Mouse (Mus musculus) kidney, postnatal 25 days (tissue): ENCODE data around the gene Slc25a51.

Experiments
- DNase-seq, 2 experiments: peaks; one replicate each; pipeline ENCODE4 v3.0.0; 2021; ENCODE audit warnings: mixed read lengths in 2 of 2

The Slc25a51 gene

GRCm38 (mm10) chr4:45408427-45409132 lies at the start of gene Slc25a51:
Slc25a51 (minus strand) TSS chr4:45408766.
- peak; percentile 89 to 95 for DNase-seq

- peak in 1 of 2 experiments; percentile 46 for DNase-seq
These were observed 49.0 kb upstream of the Slc25a51 start for GRCm38 (mm10) chr4:45457543-45457942.

- no peak for DNase-seq
These were observed 46.4 kb upstream of the Slc25a51 start for GRCm38 (mm10) chr4:45455001-45455400.

DNA sequence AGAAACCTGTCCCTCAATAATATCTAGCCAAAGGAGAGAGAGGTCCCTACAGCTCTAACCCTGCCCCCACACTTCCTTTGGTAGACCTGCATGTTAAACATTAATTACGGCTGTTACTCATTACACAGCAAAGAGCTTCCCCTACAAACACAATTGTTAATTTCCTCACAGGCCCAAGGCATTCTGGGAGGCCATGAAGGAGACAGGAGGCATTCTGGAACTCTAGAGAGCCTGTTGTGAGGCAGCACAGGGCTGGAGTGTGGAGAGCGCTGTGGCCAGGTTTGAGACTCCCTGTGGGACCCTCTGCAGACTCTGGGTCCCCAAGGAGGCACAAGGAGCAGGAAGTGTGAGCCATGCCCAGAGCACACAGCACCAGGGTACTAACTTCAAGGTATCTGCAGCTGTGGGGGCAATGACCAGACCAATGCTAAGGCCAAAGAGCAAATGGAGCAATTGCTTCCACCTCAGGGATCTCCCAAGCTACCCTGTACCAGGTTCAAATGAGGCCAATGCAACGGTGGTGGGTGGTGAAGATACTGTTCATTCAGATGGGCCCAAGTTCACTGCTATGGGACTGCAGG lies 44.8 kb upstream of the Slc25a51 start:
- peak; percentile 83 to 90 for DNase-seq

DNA sequence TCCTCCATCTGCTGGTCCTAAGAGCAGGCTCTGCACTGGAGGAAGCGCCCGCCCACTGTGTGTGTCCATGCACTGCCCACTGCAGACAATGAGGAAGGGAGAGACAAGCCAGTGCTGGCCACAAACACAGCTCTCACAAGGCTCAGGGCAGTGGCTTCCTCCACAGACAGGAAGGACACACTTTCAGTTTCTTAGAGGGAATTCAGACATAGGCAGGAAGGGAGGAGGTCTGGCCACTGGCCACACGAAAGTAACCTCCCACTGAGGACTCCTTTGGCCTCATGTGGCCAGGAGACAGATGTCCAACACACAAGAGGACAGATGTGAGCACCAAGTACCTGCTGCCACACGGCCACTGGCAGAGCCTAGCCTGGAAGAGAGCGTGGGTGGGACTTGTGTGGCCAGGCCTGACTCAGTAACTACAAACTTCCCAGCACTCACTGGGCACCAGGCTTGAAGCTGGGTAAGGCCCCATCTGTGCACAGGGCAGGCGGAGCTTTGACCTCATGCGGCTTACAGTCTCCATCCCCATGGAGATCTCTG lies 44.1 kb upstream of the Slc25a51 start:
- peak; percentile 74 to 93 for DNase-seq

DNA sequence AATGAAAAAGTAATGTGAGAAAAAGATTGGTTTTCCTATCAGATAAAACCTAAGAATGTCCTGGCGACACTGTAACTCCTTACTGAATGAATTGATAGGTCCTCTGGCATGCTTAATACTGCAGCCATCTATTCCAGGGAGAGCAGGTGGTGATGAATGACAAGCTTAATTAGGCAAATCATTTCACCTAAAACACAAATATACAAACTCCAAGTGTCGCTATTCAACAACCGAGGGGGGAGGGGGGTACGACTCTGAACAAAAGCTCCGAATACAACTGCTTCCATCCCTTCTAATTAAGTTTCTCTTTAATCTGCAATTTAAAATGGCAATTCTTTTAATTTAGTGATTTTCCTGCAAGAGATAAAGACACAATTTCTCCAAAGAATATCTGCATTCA lies 40.4 kb upstream of the Slc25a51 start:
- no peak for DNase-seq

DNA sequence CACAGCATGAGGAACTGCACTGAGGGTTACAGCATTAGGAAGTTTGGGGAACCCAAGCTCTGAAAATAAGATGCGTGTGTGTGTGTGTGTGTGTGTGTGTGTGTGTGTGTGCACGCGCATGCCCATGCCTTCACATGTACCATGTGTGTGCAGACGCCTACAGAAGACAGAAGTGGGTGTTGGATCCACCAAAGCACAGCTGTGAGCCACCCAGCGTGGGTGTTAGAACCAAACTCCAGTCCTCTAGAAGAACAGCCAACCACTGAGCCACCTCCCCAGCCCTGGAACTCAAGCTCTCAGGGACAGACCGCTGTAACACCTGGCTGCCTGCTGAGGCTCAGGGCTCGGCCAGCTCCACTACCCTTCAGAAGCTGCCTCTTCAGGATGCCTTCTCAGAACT lies 39.9 kb upstream of the Slc25a51 start:
- DNase-seq, result no peak

- DNase-seq, result peak in 1 of 2 experiments; percentile 76
These were observed 38.6 kb upstream of the Slc25a51 start for GRCm38 (mm10) chr4:45447196-45447595.

DNA sequence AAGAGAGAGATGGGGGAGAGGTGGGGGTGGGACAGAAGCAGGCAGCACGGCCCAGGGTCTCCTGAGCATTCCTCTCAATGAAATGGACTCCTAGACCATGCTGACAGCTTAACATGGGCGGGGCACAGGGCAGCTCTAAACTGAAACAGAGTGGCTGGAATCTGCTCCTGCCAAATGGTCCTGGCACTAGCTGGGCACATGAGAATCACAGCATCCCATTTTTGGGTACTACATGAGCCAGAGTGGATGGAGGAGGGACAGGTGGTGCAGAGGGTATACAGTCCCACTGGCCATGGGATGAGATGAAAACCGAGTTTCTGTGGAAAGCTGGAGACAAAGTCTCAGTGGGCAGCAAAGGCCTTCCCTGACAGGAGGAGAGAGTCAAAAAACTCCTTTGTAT lies 36.7 kb upstream of the Slc25a51 start:
- no peak for DNase-seq

GRCm38 (mm10) chr4:45444813-45445212 lies 36.2 kb upstream of the Slc25a51 start:
- DNase-seq, result no peak

GRCm38 (mm10) chr4:45443652-45444051 lies 35.1 kb upstream of the Slc25a51 start:
- peak; percentile 71 to 88 for DNase-seq

DNA sequence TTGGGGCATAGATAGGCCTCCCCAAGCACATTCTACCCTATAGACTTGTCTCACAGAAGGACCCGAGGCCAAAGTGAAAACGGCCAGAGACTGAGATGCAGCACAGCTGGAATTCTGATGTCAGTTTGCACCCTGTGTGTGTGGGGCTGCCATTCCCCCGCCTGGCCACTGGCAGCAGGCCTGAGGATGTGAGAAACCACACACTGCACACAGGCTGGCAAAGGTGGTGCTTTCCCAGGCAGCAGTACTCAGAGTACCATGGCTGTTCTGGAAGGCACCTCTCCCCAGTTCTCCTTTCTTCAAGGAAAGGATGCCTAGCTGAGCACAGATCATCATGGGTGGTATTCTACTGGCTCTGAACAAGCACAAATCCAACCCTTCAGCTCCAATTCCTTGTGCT lies 33.7 kb upstream of the Slc25a51 start:
- DNase-seq, result no peak

GRCm38 (mm10) chr4:45441778-45442177 lies 33.2 kb upstream of the Slc25a51 start:
- no peak for DNase-seq

GRCm38 (mm10) chr4:45439281-45439680 lies 30.7 kb upstream of the Slc25a51 start:
- no peak for DNase-seq

- DNase-seq, result no peak
These were observed 28.4 kb upstream of the Slc25a51 start for GRCm38 (mm10) chr4:45437010-45437409.

GRCm38 (mm10) chr4:45436383-45436913 lies 27.9 kb upstream of the Slc25a51 start:
- DNase-seq, result no peak

DNA sequence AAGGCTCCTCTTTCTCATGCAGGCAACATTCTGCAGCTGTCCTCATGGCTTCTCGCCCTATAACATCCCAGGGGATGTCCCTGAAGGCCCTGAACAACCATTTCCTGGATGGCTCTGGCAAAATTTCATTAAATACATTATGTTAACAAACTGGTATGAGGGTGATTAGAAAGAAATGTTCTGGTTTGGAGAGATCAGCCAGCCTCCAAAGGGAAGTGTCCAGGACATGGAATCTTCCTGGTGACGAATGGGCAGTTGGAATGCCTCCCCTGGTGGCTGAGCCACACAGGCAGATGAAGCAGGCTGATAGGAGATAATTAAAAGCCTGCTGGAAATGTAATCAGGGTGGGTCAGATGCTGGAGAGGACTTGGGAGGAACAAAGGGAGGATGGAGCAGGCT lies 27.3 kb upstream of the Slc25a51 start:
- DNase-seq, result no peak

GRCm38 (mm10) chr4:45434681-45435080 lies 26.1 kb upstream of the Slc25a51 start:
- no peak for DNase-seq

DNA sequence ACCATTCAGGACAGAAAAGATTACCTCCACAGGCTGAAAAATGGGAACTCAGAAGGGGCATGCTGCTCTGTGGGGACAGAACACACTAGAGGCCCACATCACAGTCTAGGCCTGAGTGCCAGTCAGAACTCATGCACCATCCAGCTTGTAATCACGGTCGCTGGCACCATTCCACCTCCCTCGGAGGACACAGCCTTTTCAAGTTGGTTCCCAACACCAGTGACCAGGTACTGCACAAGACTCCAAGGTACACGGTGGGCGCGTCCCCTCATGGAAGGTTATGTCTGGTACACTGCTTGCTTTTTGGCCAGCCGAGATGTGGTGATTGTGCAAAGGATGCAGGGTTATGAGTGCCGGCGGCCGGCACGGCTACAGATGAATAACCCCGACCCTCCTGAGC lies 25.5 kb upstream of the Slc25a51 start:
- DNase-seq, result peak; percentile 69 to 74

DNA sequence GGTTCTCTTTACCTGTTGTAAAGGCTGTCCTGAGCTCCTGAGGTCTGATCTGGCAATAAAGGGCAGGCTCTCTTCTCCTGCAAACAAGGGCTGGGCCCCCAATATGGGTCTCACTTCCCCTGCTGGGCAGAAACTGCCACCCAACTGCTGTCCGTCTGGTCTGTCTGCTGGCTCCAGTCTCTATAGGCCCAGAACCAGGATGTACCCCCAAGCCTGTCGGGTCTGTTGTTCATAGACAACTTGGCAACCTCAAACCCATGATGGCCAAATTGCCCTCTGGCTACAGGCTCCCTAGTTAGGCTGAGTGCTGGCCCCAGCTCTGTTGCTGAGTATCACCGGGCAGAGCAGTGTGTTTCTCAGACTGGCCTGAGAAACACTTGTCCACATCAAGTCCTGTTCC lies 23.2 kb upstream of the Slc25a51 start:
- DNase-seq, result no peak

- DNase-seq, result no peak
These were observed 22.8 kb upstream of the Slc25a51 start for GRCm38 (mm10) chr4:45431316-45431715.

- no peak for DNase-seq
These were observed 20.9 kb upstream of the Slc25a51 start for GRCm38 (mm10) chr4:45429451-45429850.

GRCm38 (mm10) chr4:45426724-45427457 lies 18.3 kb upstream of the Slc25a51 start:
- no peak for DNase-seq
